Mouse (Mus musculus) ES-Bruce4 (cell line): ENCODE measurements around the gene Taf15. TPM values are rescaled to one million over a fixed set of nuclear protein-coding genes. Genes with fewer than 3 reads are reported as not detected.
A peak's percentile ranks its signal among the peaks of the same experiment; 100 is the strongest.

Source experiments
- H3K27ac ChIP-seq: 2 replicates; pipeline ENCODE4 v1.5.1; 2012; ENCODE audit warnings: low read length, inconsistent platforms; ENCODE audit not compliant: insufficient read depth
- H3K27me3 ChIP-seq: 2 replicates; pipeline ENCODE4 v1.6.1; 2012; ENCODE audit warnings: mild to moderate bottlenecking, low read length, inconsistent platforms; ENCODE audit not compliant: control insufficient read depth, poor library complexity, insufficient read depth, severe bottlenecking
- H3K36me3 ChIP-seq: 2 replicates; pipeline ENCODE4 v1.6.1; 2012; ENCODE audit warnings: inconsistent platforms, mild to moderate bottlenecking, low read length, moderate library complexity; ENCODE audit not compliant: control insufficient read depth, poor library complexity, insufficient read depth, severe bottlenecking
- H3K4me1 ChIP-seq: one replicate; pipeline ENCODE4 v1.8.1; 2011; ENCODE audit warnings: low read length; ENCODE audit not compliant: control insufficient read depth, insufficient read depth
- H3K4me3 ChIP-seq: 2 replicates; pipeline ENCODE4 v1.5.1; 2011; ENCODE audit warnings: low read depth, mild to moderate bottlenecking, low read length
- H3K9ac ChIP-seq: 2 replicates; pipeline ENCODE4 v1.6.1; 2012; ENCODE audit warnings: low read depth, mild to moderate bottlenecking, inconsistent platforms; ENCODE audit not compliant: poor library complexity, severe bottlenecking
- H3K9me3 ChIP-seq: replicated peaks from 2 replicates; pipeline ENCODE4 v1.6.1; 2012; ENCODE audit warnings: mild to moderate bottlenecking, low read length, inconsistent platforms; ENCODE audit not compliant: control insufficient read depth, poor library complexity, insufficient read depth, severe bottlenecking
- CTCF ChIP-seq: IDR thresholded peaks from one replicate; pipeline ENCODE4 v1.8.1; 2011; ENCODE audit warnings: low read depth, low read length
- EP300 ChIP-seq: IDR thresholded peaks from 2 replicates; pipeline ENCODE4 v1.6.1; 2011; ENCODE audit warnings: low read depth, low read length; ENCODE audit not compliant: insufficient read depth
- POLR2A ChIP-seq: IDR thresholded peaks from one replicate; pipeline ENCODE4 v1.8.1; 2011; ENCODE audit warnings: low read length; ENCODE audit not compliant: insufficient read depth
- polyA plus RNA-seq: library from polyadenylated mRNA; stranded (reverse); fragments of >200 nt; gene quantifications from 2 replicates; pipeline ENCODE4 v1.2.4, GENCODE M21; 2011; ENCODE audit warnings: low read depth; ENCODE audit not compliant: missing spikeins, insufficient read depth, insufficient read length

The Taf15 gene
- polyA plus RNA-seq = 324 and 326 TPM in 2 replicates

GRCm38 (mm10) chr11:83472324-83473234 is at the start of gene Taf15:
Gene Taf15, plus strand, starts transcription at chr11:83473086.
- H3K36me3 ChIP-seq = peaks cover 23% of the 10 kb centered on the region
- peak within 1 kb of the TSS; percentile 89 for H3K27ac ChIP-seq
- peak within 1 kb of the TSS; percentile 96 for H3K4me3 ChIP-seq
- no peaks in the 10 kb centered on the region for H3K27me3 ChIP-seq
- H3K4me1 ChIP-seq = no peaks in the 10 kb centered on the region
- no peaks in the 10 kb centered on the region for H3K9me3 ChIP-seq
- peak within 1 kb of the TSS; percentile 98 for H3K9ac ChIP-seq
- TF ChIP-seq POLR2A = peak; percentile 48
- TF ChIP-seq EP300 = no peak
- TF ChIP-seq CTCF = peak; percentile 63

DNA sequence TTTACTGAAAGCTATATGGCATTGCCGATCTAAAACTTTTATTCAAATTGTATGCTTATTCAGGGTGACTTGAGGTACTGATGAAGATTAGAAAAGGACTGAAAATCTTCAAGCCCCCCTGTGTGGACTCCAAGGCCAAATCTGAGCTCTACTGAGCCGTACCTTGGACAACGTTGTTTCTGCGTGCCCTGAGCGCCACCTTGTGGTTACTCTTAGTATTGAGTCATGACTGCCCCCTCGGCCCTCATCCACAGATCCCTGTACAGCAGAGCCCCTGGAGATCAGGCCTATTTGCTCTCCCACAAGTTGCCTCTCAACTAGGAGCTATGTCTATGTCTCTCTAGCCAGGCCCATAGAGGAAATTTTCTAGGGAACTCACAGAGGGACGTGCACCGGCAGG is 48.2 kb upstream of the Taf15 start:
- TF ChIP-seq CTCF = peak; percentile 98
- no peak for TF ChIP-seq EP300
- Histone ChIP-seq H3K9me3 (no peaks in the 10 kb centered on the region), H3K4me3 (no peak overlapping the region), H3K27ac (no peak overlapping the region), H3K4me1 (no peaks in the 10 kb centered on the region), H3K9ac (no peak overlapping the region), H3K27me3 (no peaks in the 10 kb centered on the region), H3K36me3 (no peaks in the 10 kb centered on the region)

DNA sequence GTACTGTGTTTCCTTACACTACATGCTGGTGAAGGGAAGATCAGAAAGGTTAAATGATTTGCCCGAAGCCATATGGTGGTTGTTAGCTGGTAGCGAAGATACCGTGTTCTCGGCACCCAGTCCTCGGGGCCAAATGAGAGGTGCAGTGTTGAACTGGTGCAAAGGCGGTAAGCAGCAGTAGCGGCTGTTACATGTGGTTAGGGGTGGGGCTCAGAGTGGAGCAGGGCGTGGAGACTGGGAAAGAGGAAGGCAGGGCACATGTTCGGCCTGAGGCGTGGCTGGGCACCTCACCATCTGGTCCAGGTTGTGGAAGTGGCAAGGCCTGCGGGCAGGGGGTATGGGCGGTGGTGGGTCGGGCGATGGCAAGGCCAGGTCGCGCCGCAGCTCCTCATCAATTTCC is 45.9 kb upstream of the Taf15 start:
- Histone ChIP-seq H3K9ac (0 out of 2 replicates have a peak overlapping the region, but pooled peaks have one; percentile 6), H3K4me3 (peak overlapping the region; percentile 43), H3K27me3 (no peaks in the 10 kb centered on the region), H3K36me3 (no peaks in the 10 kb centered on the region), H3K27ac (no peak overlapping the region), H3K9me3 (no peaks in the 10 kb centered on the region), H3K4me1 (no peaks in the 10 kb centered on the region)
- TF ChIP-seq CTCF = no peak
- no peak for TF ChIP-seq POLR2A
- no peak for TF ChIP-seq EP300

DNA sequence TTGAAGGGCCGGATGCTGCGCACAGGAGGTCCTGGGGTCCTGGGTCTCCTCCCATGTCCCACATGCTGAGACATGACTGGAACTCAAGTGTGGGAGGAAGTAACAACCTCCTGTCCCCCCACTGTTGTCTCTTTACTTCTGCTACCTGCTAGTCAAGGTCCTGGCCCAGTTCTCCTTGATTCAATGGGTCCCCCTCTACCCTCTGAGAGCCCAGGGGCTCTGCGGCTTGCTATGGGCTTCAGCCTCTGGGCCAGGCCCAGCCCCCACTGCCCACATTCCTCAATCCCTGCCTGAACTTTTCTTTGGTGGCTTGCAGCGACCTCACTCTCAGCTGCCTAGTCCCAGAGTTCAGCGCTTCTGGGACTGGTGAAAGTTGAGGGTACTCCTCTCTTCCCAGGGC is 43.5 kb upstream of the Taf15 start, which contains the start of gene Gas2l2:
Gas2l2 (minus strand) TSS at position 101 of the 400 bp plus-strand sequence.
- Histone ChIP-seq H3K27me3 (no peaks in the 10 kb centered on the region), H3K4me3 (no peak within 1 kb of the TSS), H3K36me3 (no peaks in the 10 kb centered on the region), H3K27ac (no peak within 1 kb of the TSS), H3K9me3 (no peaks in the 10 kb centered on the region), H3K4me1 (no peaks in the 10 kb centered on the region), H3K9ac (no peak within 1 kb of the TSS)
- TF ChIP-seq POLR2A (no peak), CTCF (no peak), EP300 (no peak)

- H3K9ac ChIP-seq = no peak overlapping the region
- no peaks in the 10 kb centered on the region for H3K27me3 ChIP-seq
- TF ChIP-seq EP300 (no peak), POLR2A (no peak), CTCF (no peak)
Measured at GRCm38 (mm10) chr11:83432533-83432932, 40.4 kb upstream of the Taf15 start.

GRCm38 (mm10) chr11:83437377-83437776 is 35.5 kb upstream of the Taf15 start, which contains the start of gene 1700020L24Rik:
Gene 1700020L24Rik, plus strand, starts transcription at chr11:83437677.
- no peaks in the 10 kb centered on the region for H3K4me1 ChIP-seq
- no peak within 1 kb of the TSS for H3K4me3 ChIP-seq
- TF ChIP-seq EP300 (no peak), POLR2A (no peak), CTCF (no peak)
- no peak within 1 kb of the TSS for H3K27ac ChIP-seq
- H3K27me3 ChIP-seq = no peaks in the 10 kb centered on the region
- no peaks in the 10 kb centered on the region for H3K36me3 ChIP-seq
- H3K9me3 ChIP-seq = no peaks in the 10 kb centered on the region
- no peak within 1 kb of the TSS for H3K9ac ChIP-seq

More at GRCm38 (mm10) chr11:83432533-83432932, 40.4 kb upstream of the Taf15 start:
- H3K27ac ChIP-seq = no peak overlapping the region
- H3K9me3 ChIP-seq = no peaks in the 10 kb centered on the region
- no peak overlapping the region for H3K4me3 ChIP-seq
- H3K36me3 ChIP-seq = no peaks in the 10 kb centered on the region
- H3K4me1 ChIP-seq = no peaks in the 10 kb centered on the region
